Mouse (Mus musculus) neural tube, embryonic 11.5 days (tissue): ENCODE results near the gene Nampt. TPM values are rescaled to one million over a fixed set of nuclear protein-coding genes. Genes with fewer than 3 reads are reported as not detected.
A peak's percentile ranks its signal among the peaks of the same experiment; 100 is the strongest.

Experiments used
- ATAC-seq: fragments of 200-750 bp; cut with Nextera tagmentation; 2 replicates; pipeline ENCODE4 v1.8.0; 2017; ENCODE audit warnings: moderate number of reproducible peaks, mild to moderate bottlenecking, moderate TSS enrichment, moderate library complexity; ENCODE audit not compliant: insufficient read depth, low FRiP score, low TSS enrichment
- DNase-seq: peaks from one replicate; pipeline ENCODE4 v3.0.0-alpha.2; 2015; ENCODE audit warnings: low spot score
- H3K27ac ChIP-seq: fragments of 300-500 bp; sonication (generic); 2 replicates; pipeline ENCODE4 v1.5.1; 2014; ENCODE audit warnings: low read depth, mild to moderate bottlenecking, low read length
- H3K27me3 ChIP-seq: fragments of 300-500 bp; sonication (generic); 2 replicates; pipeline ENCODE4 v1.6.1; 2014; ENCODE audit warnings: mild to moderate bottlenecking, low read length, mixed read lengths; ENCODE audit not compliant: control insufficient read depth, insufficient read depth
- H3K36me3 ChIP-seq: fragments of 300-500 bp; sonication (generic); 2 replicates; pipeline ENCODE4 v1.6.1; 2014; ENCODE audit warnings: mild to moderate bottlenecking, low read length, moderate library complexity, mixed read lengths; ENCODE audit not compliant: control insufficient read depth, insufficient read depth
- H3K4me1 ChIP-seq: fragments of 300-500 bp; sonication (generic); 2 replicates; pipeline ENCODE4 v1.6.1; 2014; ENCODE audit warnings: low read length, mixed read lengths; ENCODE audit not compliant: control insufficient read depth, insufficient read depth
- H3K4me2 ChIP-seq: fragments of 300-500 bp; sonication (generic); 2 replicates; pipeline ENCODE4 v1.6.1; 2014; ENCODE audit warnings: low read depth, mild to moderate bottlenecking, moderate library complexity
- H3K4me3 ChIP-seq: fragments of 300-500 bp; sonication (generic); 2 replicates; pipeline ENCODE4 v1.5.1; 2014; ENCODE audit warnings: low read depth, low read length
- H3K9ac ChIP-seq: fragments of 300-500 bp; sonication (generic); 2 replicates; pipeline ENCODE4 v1.6.1; 2014; ENCODE audit warnings: mild to moderate bottlenecking, low read length
- H3K9me3 ChIP-seq: fragments of 300-500 bp; sonication (generic); 2 replicates; pipeline ENCODE4 v1.6.1; 2016; ENCODE audit warnings: low read length; ENCODE audit not compliant: control insufficient read depth
- WGBS: fragments of 180-500 bp; shearing (Covaris S2); extraction: QIAGEN DNeasy Blood & Tissue Kit; methylation state at CpG from one replicate; pipeline ENCODE4 v1.1.7; 2014; 5-methylcytosine and 5-hydroxymethylcytosine counted together
- polyA plus RNA-seq: library from polyadenylated mRNA; unstranded; fragments of >200 nt; fragmentation: Nextera tagmentation; extraction: Ambion mirVana; gene quantifications from 2 replicates; pipeline ENCODE4 v1.2.1, GENCODE M21; 2014

Gene Nampt
- polyA plus RNA-seq, 1 experiment from 2014 or later, result 38.1 TPM

DNA sequence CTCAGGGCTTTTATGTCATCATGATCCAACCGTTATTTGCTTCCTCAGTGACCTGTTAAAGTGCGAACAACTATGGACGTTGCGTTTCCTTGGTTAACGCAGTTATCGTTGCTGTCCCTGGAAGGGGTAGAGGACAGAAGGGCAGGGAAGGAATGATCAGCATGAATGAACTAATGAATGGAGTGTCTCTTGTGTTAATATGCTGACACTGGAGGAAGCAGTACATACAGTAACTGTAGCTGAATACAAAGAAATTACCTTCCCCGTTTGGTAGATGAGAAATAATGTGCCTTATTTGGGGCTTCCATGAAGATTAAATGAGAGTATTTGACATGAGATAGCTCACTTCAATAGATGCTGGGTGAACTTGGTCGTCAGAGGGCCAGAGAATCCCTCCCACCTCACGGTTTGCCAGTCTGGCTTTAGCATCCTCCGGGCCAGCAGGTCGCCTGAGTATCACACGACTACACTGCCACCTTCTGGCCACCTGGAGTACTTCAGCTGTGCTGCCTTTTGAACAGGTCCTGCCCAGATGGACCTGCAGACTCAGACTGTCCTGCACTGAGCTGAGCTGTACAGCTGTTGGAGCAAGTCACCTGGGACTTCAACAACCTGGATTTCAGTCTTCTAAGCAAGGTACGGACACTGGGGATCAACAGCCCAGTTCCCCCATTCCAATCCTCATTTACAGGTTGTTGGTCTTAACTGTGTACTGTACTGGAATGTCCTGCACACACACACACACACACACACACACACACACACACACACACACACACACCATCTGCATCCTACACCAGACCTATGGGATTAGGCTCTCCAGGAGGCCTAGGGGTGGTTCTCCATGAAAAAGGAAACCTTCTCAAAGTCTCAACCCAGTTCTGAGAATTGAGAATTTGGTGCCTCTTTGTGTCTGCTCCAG is 78.1 kb downstream of the Nampt start:
- ATAC-seq (peak; percentile 81), DNase-seq (peak; percentile 85)
- H3K9ac ChIP-seq, result no peak overlapping the region
- no peak overlapping the region for H3K4me2 ChIP-seq
- H3K9me3 ChIP-seq, result no peaks in the 10 kb centered on the region
- H3K4me3 ChIP-seq, result no peak overlapping the region
- 50% methylated on average over 13 of the region's 13 CpGs for WGBS
- no peaks in the 10 kb centered on the region for H3K27me3 ChIP-seq
- no peak overlapping the region for H3K27ac ChIP-seq
- no peaks in the 10 kb centered on the region for H3K36me3 ChIP-seq
- H3K4me1 ChIP-seq, result no peaks in the 10 kb centered on the region; the same call in 1 of the 2 replicates

DNA sequence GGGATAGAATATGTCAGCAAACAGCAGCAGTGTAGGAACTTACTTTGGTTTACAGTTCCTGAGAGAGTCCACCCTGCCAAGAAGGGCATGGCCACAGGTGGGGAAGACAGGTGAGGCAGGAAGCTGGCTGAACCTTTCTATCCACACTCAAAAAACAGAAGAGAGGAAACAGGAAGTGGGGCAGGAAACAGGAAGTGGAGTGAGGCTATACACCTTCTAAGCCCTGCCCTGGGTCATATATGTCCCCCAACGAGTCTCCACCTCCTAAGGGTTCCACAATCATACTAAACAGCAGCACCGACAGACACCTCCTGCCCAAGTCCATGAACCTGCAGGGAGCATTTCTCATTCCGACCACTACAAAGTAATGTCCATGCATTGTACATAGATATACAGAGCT is 81.7 kb downstream of the Nampt start:
- Histone ChIP-seq H3K27me3 (no peaks in the 10 kb centered on the region), H3K27ac (no peak overlapping the region), H3K9ac (no peak overlapping the region), H3K4me1 (no peaks in the 10 kb centered on the region), H3K9me3 (no peaks in the 10 kb centered on the region), H3K36me3 (no peaks in the 10 kb centered on the region), H3K4me2 (no peak overlapping the region), H3K4me3 (no peak overlapping the region)
- ATAC-seq, result no peak
- 94% methylated on average over 3 of the region's 3 CpGs for WGBS
- DNase-seq, result no peak

Other genes starting within 250 kb of the Nampt start
- gene Sypl, start 134.3 kb downstream of the Nampt start, polyA plus RNA-seq, result 54.0 and 58.6 TPM in 2 replicates